Mouse (Mus musculus): Measurements from ENCODE around the gene Fads3. TPM values are rescaled to one million over a fixed set of nuclear protein-coding genes. Genes with fewer than 3 reads are reported as not detected.
A peak's percentile ranks its signal among the peaks of the same experiment; 100 is the strongest.

Gene Fads3
- total and polyA plus RNA-seq, 2 experiments from 2014 or later: 38.8 to 92.8 TPM

DNA sequence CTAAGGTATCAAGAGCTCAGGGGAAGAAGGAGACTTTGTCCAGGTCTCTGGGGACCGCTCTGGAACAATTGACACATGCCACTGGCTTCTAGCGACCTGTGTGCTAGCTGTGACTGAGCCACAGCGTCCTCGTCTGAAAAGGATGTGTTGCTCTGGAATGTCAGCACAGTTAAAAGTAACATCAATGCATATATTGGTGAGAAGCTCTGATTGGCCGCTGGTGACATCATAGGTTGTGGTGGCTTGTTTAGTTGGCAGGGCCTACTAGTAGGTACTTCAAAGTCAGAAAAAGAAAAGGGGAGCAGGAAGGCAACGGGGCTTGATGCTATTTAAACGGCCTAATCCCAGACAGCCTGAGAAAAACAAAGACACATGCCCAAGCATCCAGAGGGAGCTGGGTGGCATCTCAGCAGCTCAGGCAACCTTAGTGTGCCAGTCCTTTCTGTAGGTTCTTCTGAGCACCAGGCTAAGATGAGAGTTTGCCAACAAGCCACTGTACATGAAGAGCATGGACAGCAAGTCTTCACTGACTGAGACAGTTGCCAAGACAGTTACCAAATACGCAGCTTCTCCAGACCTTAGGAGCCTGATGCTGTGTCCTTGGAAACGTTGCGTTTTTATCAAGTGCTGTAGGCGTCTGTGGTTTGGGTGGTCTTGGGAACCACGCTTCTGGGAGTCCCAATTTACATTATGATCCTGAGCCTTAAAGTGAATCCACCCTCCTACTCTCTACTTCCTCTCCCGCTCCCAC, 42.5 kb upstream of the Fads3 start:
- Histone ChIP-seq H3K36me3 (ENCODE audit: insufficient read depth, low read length) (no peaks in the 10 kb centered on the region), H3K27ac (ENCODE audit: low read depth, low read length) (no peak overlapping the region), H3K4me3 (ENCODE audit: low read depth, low read length) (no peak overlapping the region), H3K9me3 (ENCODE audit: low read length) (no peaks in the 10 kb centered on the region), H3K4me1 (ENCODE audit: insufficient read depth, low read length) (no peaks in the 10 kb centered on the region), H3K4me2 (ENCODE audit: low read depth, low read length, poor library complexity, severe bottlenecking) (no peak overlapping the region), H3K9ac (replicated peaks; ENCODE audit: low read length, poor library complexity, severe bottlenecking) (no peak overlapping the region), H3K27me3 (ENCODE audit: insufficient read depth, low read length) (no peaks in the 10 kb centered on the region)
- WGBS: 66% methylated on average over 13 of the region's 13 CpGs
- DNase-seq (ENCODE audit: low spot score) (no peak), ATAC-seq (ENCODE audit: low FRiP score) (0 out of 2 replicates have a peak, but pooled peaks have one; percentile 26)
- TF ChIP-seq CTCF (IDR thresholded peaks at IDR 0.05): no peak

DNA sequence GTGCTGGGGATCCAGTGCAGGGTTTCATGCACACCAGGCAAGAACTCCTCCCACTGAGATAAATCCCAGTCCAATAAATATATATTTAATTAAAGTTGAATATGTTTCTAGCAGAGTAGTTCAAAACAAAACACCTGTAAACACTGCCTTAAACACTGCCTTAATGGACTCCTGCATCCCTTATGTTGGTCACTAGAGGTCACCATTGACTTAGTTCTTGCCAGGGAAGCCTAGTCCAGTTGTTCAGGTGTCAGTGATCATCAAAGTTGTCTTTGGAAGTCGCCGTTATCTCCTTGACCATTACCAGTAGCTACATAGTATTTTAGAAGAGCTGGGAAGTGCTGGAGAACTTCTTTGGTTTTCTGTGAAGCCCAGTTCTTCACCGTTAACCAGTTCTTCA, 41.0 kb upstream of the Fads3 start:
- Histone ChIP-seq H3K4me1 (ENCODE audit: insufficient read depth, low read length) (no peaks in the 10 kb centered on the region), H3K9me3 (ENCODE audit: low read length) (no peaks in the 10 kb centered on the region), H3K4me3 (ENCODE audit: low read depth, low read length) (no peak overlapping the region), H3K27me3 (ENCODE audit: insufficient read depth, low read length) (no peaks in the 10 kb centered on the region), H3K36me3 (ENCODE audit: insufficient read depth, low read length) (no peaks in the 10 kb centered on the region), H3K4me2 (ENCODE audit: low read depth, low read length, poor library complexity, severe bottlenecking) (no peak overlapping the region), H3K27ac (ENCODE audit: low read depth, low read length) (no peak overlapping the region), H3K9ac (replicated peaks; ENCODE audit: low read length, poor library complexity, severe bottlenecking) (no peak overlapping the region)
- ATAC-seq (ENCODE audit: low FRiP score) (peak; percentile 58; the same call in 1 of the 2 replicates), DNase-seq (ENCODE audit: low spot score) (peak; percentile 74)
- WGBS: 13% methylated on average over 3 of the region's 3 CpGs
- peak; percentile 89 for TF ChIP-seq CTCF (IDR thresholded peaks at IDR 0.05)

DNA sequence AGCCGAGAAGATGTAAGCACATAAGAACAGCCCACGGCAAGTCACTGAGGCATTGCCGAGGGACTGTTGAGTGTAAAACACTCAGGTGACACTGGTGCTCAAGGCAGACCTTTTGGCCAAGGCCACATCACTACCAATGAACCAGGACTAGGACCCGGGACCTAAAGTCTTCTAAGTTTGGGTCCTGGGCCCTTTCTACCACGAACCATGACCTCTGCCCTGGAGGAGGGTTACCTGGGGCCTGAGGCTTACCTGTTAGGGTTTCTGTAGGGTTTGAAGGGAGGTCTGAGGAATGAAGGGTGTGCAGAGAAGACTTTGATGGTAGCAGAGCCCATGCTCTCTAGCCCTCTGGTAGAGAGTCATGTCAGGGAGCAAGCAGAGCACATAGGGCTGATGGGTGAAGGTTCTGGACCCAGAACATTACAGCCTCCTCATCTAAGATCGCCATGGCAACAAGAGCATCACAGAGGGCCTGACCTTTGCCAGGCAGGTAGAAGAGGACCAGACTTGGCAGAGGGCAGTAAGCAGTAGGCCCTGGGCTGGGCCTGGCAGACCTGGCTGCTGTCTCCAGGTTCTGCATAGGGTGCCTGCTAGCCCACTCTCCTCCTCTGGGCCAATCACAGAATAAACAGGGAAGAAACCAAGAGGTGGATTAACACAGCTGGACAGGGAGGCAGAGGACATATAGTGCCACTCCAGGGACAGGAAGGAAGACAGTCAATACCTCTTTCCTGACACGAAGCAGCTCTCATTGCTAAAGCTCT, 40.0 kb upstream of the Fads3 start, which contains the start of the genes Best1 and Rab3il1:
Gene Best1, minus strand, starts transcription at position 428 of the 764 bp plus-strand sequence.
Gene Rab3il1, plus strand, starts transcription at position 464 of the 764 bp plus-strand sequence.
- H3K4me1 ChIP-seq (ENCODE audit: insufficient read depth, low read length): no peaks in the 10 kb centered on the region
- no peak for TF ChIP-seq CTCF (IDR thresholded peaks at IDR 0.05)
- DNase-seq (ENCODE audit: low spot score): no peak
- H3K27ac ChIP-seq (ENCODE audit: low read depth, low read length): no peak within 1 kb of the TSS
- no peak within 1 kb of the TSS for H3K9ac ChIP-seq (replicated peaks; ENCODE audit: low read length, poor library complexity, severe bottlenecking)
- no peaks in the 10 kb centered on the region for H3K9me3 ChIP-seq (ENCODE audit: low read length)
- H3K4me2 ChIP-seq (ENCODE audit: low read depth, low read length, poor library complexity, severe bottlenecking): no peak within 1 kb of the TSS
- H3K27me3 ChIP-seq (ENCODE audit: insufficient read depth, low read length): no peaks in the 10 kb centered on the region
- H3K36me3 ChIP-seq (ENCODE audit: insufficient read depth, low read length): no peaks in the 10 kb centered on the region
- ATAC-seq (ENCODE audit: low FRiP score): no peak
- WGBS: 75% methylated on average over 7 of the region's 7 CpGs
- H3K4me3 ChIP-seq (ENCODE audit: low read depth, low read length): no peak within 1 kb of the TSS

DNA sequence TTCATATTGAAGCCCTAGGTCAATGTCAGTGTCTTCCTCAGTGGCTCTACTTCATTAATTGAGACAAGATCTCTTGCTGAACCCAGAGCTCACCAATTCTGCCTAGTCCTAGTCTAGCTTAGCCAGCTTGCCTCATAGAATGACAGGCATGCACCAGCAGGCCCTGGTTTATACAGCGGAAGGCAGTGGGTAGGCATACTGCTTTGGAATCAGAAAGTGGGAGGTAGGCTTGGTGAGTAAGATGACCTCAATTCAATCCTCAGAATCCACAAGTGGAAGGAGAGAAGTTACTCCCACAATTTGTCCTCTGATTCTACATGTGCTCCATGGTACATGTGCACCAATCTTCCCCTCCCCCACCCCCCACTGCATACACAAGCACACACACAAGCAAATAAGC, 37.7 kb upstream of the Fads3 start:
- H3K4me2 ChIP-seq (ENCODE audit: low read depth, low read length, poor library complexity, severe bottlenecking): no peak overlapping the region
- no peaks in the 10 kb centered on the region for H3K27me3 ChIP-seq (ENCODE audit: insufficient read depth, low read length)
- TF ChIP-seq CTCF (IDR thresholded peaks at IDR 0.05): no peak
- no peak overlapping the region for H3K27ac ChIP-seq (ENCODE audit: low read depth, low read length)
- no peak for ATAC-seq (ENCODE audit: low FRiP score)
- no peak overlapping the region for H3K4me3 ChIP-seq (ENCODE audit: low read depth, low read length)
- H3K36me3 ChIP-seq (ENCODE audit: insufficient read depth, low read length): no peaks in the 10 kb centered on the region
- no peak overlapping the region for H3K9ac ChIP-seq (replicated peaks; ENCODE audit: low read length, poor library complexity, severe bottlenecking)
- no peaks in the 10 kb centered on the region for H3K4me1 ChIP-seq (ENCODE audit: insufficient read depth, low read length)
- no peaks in the 10 kb centered on the region for H3K9me3 ChIP-seq (ENCODE audit: low read length)
- WGBS: 96% methylated on average over 1 of the region's 1 CpGs
- DNase-seq (ENCODE audit: low spot score): no peak

DNA sequence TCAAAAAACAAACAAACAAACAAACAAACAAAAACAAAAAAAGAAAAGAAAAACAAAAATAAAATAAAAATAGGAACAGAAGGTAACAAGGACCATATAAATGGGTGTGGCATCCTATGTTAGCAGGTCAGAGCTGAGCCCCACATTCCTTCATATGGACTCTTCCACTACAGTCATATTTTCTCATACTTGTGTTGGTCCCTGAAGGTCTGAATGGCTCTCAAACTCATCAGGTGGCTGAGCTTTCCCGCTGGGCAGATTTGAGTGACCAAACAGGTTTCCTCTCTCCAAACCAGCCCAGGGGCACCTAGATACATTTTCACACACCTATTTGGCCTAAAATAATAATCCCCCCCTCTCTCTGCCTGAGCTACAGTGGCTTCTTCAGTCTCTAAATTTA, 30.0 kb upstream of the Fads3 start:
- DNase-seq (ENCODE audit: low spot score): no peak
- H3K27me3 ChIP-seq (ENCODE audit: insufficient read depth, low read length): no peaks in the 10 kb centered on the region
- no peaks in the 10 kb centered on the region for H3K9me3 ChIP-seq (ENCODE audit: low read length)
- H3K4me3 ChIP-seq (ENCODE audit: low read depth, low read length): no peak overlapping the region
- no peak overlapping the region for H3K27ac ChIP-seq (ENCODE audit: low read depth, low read length)
- ATAC-seq (ENCODE audit: low FRiP score): no peak
- H3K4me2 ChIP-seq (ENCODE audit: low read depth, low read length, poor library complexity, severe bottlenecking): no peak overlapping the region
- no peak overlapping the region for H3K9ac ChIP-seq (replicated peaks; ENCODE audit: low read length, poor library complexity, severe bottlenecking)
- H3K4me1 ChIP-seq (ENCODE audit: insufficient read depth, low read length): no peaks in the 10 kb centered on the region
- H3K36me3 ChIP-seq (ENCODE audit: insufficient read depth, low read length): no peaks in the 10 kb centered on the region
- no peak for TF ChIP-seq CTCF (IDR thresholded peaks at IDR 0.05)
- 74% methylated on average over 1 of the region's 1 CpGs for WGBS

DNA sequence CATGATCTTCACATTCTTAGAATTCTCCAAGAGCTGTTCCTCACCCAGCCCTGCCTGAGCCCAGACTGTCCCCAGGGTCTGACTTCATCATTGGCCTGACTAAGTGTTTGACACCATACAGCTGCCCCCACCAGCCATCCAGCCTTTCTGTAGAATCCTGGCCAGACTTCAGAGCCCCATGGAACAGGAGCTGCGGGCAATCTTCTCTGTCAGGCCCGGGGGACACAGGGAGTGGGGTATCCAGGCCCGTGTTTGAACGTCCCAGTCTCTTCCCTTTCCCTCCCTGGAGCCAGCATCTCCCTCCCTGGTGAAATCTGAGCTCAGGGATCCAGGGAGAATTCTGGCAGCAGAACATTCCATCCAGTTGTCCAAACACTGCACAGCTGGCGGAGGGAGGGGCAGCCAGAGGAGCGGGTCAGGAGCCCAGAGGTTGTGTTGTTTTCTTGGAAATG, 28.5 kb upstream of the Fads3 start:
- Histone ChIP-seq H3K9ac (replicated peaks; ENCODE audit: low read length, poor library complexity, severe bottlenecking) (no peak overlapping the region), H3K27ac (ENCODE audit: low read depth, low read length) (no peak overlapping the region), H3K4me2 (ENCODE audit: low read depth, low read length, poor library complexity, severe bottlenecking) (no peak overlapping the region), H3K9me3 (ENCODE audit: low read length) (no peaks in the 10 kb centered on the region), H3K27me3 (ENCODE audit: insufficient read depth, low read length) (no peaks in the 10 kb centered on the region), H3K4me1 (ENCODE audit: insufficient read depth, low read length) (no peaks in the 10 kb centered on the region), H3K36me3 (ENCODE audit: insufficient read depth, low read length) (no peaks in the 10 kb centered on the region), H3K4me3 (ENCODE audit: low read depth, low read length) (no peak overlapping the region)
- TF ChIP-seq CTCF (IDR thresholded peaks at IDR 0.05): no peak
- no peak for ATAC-seq (ENCODE audit: low FRiP score)
- DNase-seq (ENCODE audit: low spot score): no peak
- WGBS: 40% methylated on average over 6 of the region's 6 CpGs

Data from midbrain, postnatal 0 days (tissue).